Mouse (Mus musculus): ENCODE results near the gene Slc35b4.

The Slc35b4 gene

DNA sequence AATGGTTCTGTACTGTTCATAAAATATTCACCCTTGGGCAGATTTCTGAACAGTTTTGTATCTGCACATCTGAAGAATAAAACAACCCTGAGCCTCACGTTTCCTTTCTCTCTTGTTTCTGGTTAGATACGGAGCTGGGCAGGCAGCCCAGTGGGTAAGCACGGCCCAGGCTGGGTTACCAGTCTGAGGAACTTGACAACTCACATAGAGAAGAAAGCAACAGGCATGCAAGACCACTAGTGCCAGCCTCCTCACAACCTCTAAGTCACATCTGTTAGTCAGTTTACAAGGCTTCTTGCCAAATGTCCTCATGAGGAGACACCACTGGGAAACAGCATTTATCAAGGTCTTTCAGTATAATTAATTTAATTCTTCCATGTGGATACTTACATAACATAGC, 8.1 kb downstream of the Slc35b4 start:
- no peak for DNase-seq

DNA sequence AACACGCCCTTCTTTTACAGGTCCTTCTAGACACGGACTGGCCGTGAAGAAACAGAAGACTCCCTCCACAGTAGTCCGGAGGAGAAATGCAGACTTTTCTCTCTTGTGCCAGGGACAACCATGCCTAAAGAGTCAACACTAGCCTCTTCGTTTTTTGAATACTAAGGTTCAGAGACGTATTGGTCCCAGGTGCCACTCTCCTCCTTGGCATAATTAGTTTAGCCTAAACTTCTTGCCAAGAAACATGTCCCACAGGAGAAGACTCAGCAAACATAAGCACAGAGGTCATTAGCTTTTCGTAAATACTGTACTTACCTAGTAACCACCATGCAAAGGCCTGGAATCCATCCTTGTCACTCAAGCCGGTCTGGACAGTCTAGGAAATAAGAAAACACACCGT, 13.9 kb downstream of the Slc35b4 start:
- no peak for DNase-seq

DNA sequence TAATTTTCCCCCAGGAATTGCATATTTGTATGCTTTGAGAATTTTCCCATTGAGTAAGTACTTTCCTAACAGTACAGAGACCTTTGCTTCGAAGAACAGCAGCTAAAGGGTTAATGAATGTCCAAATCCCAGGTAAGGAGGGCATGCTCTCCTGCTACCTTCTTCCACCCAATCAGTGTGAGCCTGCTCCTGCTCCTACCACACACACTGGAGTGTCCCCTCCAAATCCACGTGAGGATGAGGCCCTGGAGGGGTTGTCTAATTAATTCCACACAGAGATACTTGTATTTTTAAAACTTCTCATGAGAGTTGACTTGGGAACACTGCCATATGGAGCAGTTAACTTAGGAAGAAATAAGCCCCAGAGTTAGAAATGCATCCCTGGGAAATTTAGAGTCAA, 14.3 kb downstream of the Slc35b4 start:
- DNase-seq = no peak

DNA sequence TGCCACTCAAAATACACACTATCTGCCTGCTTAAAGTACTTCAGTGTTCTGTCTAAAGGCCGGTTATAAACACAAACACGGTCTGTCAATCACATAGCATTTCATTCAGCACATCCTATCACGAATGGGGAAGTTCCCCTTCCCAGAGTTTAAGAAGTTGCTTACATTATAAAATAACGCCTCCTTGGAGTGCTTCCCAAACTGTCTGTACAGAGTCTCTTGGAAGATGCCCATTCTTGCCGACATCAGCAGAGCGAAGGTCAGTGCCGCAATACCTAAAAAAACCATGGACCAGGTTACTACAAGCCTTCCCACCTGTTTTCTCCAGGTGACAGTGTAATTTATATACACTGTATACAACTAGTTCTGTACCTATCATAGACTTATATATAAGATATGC, 15.4 kb downstream of the Slc35b4 start:
- DNase-seq = no peak

DNA sequence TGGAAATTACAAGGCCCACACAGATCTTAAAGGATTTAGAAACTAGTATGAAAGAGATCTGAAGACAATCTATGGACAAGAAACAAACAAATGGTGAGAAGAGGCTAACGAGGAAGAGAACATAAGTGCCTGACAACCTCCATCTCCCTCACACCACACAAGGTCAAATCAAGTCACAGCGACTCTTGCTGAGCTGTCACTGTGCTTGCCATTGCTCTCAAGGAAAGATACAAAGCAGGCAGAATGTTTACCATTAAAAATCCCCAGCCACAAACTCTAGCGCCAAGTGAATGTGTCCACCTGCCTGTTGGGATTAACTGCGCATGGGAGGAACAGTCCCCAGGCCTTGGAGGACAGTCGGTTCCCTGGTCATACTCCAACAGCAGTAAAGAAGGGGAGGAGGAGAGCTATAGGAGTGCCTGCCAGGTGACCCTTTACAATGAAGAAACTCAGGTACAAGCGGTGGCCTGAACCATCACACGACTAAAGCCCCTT, 16.0 kb downstream of the Slc35b4 start:
- no peak for DNase-seq

DNA sequence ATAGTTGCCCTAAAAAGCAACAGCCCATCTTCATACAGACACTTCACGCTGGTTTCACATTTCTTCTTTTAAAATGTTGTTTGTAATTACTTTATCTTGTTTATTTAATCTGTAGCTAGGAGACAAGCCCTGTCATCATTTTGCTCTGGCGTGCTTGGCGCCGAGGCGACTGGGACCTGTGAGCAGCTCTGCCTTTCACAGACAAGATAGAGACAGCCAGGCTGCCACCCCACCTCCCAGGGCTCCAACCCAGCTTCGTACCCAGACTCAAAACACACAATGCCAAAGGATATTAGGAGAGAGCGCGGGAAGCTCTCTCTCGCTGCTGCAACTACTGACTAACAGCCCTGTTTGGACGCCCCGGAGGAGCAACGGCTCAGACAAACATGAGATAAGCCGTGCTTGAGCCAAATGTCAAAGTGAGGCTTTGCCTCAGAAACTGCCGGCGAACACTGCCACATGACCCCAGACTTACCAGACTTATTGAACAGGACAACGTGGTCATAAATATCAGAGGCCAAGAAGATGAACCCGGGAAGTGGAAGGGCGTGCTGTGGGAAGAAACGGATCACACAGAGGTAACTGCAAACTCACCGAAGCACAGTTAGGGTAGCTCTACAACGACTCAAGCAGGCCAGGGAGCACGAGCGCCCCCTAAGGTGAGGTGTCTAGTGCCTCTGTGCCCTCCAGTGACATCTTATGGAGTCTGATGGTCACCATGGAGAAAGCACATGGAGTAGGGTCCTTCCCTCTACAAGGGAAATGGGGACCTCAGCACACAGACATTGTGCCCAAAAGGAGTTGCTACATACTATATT, 16.7 kb downstream of the Slc35b4 start:
- no peak for DNase-seq

DNA sequence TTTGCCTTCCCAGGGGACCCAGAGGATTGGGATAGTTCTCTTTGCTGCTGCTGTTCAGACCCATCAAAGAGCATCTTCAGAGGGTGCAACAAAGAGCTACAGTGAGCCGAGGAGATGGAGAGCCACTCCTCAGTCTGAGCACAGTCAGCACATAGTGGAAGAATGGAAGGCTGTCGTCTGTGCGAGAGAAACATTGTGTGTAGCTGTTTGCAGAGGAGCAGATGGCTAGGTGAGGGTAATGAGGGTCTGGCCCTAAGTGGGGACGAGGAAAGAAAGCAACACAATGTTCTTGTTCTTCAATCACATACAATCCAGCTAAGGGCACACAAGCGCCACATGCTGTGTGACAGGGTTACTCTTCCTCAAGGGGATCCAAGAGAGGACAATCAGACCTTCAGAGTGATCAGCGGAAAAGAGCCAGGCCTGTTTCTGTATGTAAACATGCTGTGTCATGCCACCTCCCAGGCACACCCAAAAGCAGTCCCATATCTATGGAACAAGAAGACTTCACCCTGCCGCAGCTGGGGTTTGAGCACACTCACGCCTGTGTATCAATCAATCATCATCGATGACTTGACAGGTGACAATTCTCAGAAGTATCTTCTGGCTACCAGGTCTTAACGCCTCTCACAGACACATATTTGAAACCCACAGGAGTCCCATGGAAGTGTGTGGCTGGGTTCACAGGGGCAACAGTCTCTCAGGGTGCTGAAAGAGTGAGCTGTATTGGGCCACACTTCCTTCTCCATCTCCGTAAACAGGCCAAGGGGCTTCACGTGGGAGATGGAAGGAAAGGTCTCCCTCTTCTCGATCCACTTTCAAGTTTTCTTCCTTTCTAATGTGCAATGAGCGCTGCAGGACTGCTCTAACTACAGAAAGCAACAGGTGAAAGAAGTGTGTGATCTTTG, 19.8 kb downstream of the Slc35b4 start:
- DNase-seq = no peak

DNA sequence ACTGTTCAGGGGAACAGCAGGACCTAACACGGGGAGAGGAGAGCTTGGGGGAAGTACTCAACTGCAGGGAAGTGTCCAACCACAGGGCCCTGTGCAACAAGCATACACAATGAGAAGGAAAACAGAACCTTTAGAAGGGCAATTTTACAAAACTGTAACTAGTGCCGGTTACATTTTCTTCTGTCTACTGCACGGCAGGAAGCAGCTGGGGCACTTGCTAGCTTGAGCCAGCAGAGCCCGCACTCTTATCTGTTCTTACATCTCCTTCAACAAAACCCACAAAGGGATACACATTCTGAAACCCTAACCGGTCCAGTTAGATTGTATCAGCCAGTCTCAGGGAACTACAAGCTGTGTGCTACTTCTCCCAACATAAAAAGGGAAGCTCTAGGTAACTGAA, 20.9 kb downstream of the Slc35b4 start:
- no peak for DNase-seq

DNA sequence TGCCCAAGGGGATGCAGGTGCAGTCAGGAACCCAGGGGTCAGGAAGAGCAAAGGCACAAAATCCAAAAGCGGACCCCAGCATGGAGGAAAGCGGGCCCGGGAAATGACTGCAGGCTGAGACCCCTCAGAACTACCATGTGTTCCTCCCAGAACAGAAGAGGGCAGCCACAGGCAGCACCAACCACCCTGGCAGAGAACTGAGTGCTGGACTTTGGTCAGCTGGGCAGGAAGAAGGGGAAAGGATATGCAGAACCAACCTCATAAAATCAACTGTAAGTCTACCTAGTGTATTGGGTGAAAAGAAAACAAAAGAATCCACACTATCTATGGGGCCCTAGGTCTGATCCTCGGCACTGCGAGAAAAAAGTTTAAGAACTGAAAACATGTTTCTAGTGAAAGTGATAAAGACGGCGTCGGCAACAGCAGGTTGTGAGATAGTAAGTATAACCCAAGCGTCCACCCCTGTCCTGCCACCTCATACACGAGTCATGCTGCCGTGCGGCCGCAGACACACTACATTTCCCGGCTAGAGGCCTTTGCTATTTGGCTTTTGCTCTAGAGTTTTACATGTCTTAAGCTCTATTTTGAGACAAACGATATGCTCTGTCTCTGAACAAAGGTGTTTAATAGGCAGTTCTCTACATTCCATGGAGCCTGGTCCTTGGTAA, 21.6 kb downstream of the Slc35b4 start:
- peak; percentile 57 for DNase-seq

DNA sequence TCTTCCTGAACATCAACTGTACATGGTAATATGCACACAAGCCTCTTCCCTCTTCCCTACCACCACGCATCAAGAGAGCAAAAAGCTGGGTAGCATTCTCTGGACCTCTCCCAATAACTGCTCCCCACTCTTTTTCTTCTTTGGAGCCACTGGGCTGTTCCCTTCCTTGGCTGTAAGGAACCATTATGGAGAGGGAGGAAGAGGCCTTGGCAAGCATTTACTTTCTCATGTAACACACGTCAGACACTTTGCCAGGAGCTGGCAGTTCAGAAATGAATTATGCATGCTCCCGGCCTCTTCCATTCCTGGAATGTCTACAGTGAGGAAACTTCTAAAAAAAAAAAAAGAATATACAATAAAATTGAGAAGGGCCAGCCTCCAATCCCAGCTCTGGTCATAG, 22.7 kb downstream of the Slc35b4 start:
- DNase-seq = peak; percentile 47

DNA sequence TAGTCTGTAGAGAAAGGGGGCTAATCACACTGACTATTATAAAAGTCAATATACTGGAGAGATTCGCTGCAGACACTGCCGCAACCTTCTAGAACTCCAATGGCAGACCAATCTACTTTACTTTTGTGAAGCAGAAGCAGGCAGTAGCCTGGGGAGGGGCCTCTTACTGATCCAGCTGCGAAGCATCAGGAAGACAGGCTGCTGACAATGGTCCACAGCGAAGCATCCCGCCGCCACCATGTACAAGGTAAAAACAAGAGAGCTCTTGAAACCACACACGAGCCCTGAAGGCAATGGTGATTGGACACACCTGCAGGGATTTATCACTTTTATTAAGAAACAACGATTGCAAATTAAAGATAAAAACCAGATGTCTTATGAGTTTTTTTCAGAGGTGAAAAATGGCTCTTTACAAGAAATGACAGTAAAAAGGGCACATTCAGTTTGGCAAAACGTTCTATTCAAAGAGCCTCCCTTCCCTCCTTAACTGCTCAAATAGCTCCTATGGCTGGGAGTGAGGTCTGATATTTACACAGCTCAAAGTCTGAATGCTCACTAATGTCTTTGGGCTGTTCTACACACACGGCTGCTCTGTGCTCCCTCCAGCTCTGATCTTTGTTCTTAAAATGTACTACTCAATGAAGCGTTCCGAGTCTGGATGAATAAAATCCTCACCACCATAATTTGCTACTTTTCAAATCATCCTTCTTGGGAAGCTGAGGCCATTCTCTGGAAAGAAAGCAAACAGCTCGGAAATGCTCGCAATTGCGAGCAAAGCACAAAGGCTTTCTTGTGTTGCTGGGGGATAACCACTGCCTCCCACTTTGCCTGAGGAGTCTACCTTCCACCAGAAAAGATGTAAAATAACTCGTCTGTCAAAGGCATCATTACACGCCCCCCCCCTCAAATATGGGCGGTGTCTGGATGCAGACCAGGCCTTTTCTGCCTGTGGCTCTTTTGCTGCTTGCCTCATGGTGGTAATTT, 23.6 kb downstream of the Slc35b4 start:
- DNase-seq = no peak

DNA sequence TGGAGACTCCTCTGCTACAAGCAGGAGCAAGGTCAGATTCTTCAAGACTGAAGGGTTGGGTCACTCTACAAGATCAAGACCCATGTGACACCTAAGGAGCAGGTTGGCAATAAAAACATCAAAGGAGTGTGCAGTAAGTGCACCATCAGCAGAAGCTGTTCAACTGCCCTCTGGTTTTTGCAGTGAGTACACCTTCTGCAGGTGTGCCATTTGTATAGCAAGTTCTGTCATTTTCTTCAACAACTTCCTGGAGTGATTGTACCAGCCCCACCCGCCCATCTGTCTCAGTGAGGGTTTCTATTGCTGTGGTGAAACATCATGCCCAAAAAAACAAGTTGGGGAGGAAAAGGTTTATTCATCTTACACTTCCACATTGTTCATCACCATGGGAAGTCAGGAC, 27.1 kb downstream of the Slc35b4 start:
- DNase-seq = no peak

DNA sequence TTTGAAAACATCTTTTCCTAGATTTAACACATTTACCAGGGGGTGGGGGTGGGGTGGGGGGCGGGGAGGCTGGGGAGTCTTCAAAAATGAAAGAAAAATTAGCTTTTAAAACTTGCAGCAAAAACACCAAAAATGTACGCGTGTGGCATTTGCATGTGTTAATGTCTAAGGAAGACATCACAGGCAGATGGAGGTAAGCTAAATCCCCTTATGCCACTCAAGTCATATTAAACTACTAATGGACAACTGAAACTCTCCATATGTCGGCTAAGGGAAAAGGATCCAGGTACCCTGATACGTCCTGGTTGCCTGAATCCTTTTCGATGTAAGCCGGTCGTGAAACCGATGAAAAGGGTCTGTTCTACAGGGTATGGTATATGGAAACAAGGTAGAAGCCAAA, 27.8 kb downstream of the Slc35b4 start:
- DNase-seq = no peak

DNA sequence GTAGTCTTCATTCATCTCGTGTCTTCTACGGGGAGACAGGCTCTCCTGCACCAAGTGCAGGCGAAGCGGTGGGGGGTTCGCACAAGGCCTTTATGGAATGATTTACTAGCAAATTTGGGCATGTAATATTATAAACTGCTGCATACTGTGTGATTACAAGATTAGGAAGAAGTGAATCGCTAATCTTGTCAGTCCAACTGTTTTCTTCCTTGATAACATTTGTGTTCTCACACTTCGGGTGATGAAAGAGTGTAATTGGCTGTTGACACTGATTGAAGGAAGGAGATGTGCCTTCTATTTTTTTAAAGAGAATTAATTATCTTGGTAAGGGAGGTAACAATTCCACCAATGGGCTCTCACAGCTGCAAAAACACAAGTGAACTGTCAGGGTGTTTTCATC, 28.3 kb downstream of the Slc35b4 start:
- no peak for DNase-seq

DNA sequence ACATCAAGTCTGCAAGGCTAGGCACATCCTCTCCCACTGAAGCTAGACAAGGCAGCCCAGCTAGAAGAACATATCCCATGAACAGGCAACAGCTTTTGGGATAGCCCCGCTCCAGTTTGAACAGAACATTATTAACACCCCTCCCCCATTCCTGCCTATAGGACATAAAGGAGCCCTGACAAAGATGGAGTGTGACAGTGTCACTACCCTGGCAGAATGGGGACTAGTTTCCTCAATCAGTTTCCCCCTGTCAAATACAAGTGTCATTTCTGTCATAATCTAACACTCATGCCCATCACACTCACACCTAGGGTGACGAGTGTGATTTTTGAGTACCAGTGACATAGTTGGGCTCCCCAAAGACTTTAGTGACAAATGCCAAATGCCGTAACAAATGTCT, 28.9 kb downstream of the Slc35b4 start:
- DNase-seq = no peak

DNA sequence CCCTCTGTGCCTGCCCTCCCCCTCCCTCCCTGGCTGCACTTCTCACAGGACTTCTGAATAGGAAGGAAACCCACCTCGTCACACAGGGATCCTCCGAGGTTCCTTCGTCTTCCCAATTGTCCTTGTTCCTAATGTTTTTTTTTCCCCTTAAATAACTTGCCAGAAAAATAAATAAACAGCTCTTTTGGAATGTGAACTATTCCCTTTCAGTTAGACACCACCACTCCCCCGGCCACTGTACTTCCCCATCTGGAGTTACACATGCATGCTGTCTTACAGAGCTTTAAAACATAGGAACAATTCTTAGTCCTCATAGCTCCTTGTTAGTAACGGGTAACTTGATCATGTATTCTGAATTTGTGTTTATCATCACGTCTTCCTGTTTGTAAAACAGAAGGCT, 30.9 kb downstream of the Slc35b4 start:
- no peak for DNase-seq

DNA sequence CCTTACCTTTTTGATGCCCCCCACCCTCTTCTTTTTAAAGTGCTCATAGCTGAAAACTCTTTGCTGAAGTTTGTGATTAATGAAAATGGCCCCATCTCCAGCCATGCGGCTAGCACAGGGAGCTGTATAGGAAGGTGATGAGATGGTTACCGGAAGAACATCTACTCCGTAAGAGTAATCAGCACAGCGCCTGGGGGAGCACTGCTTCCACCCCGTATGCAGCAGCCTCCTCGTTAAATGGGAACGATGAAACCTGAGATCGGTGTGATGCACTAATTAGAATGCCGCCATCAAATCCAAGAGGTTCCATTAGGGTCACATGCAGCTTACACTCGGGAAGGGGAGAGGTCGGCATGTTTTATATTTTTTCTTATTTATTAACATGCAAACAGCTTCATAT, 34.0 kb downstream of the Slc35b4 start:
- DNase-seq = no peak

DNA sequence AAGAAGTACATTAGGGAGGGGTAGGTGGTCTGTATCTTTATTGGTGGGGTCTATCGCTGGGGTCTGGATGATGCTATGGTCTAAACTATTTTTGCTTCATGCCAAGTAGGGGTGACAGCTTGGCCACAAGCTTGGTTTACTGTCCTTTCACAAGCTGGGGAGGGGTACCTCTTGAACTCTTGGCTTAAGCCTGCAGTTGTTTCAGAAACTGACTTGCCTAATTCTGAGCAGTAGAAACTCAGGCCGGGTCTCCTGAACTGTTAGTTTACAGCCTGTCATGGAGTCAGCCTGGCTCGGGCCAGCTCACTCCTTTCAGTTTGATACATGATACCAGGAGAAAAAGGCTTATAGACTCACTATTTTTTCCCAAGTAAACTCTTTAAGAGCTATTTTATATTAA, 38.5 kb downstream of the Slc35b4 start:
- no peak for DNase-seq

DNA sequence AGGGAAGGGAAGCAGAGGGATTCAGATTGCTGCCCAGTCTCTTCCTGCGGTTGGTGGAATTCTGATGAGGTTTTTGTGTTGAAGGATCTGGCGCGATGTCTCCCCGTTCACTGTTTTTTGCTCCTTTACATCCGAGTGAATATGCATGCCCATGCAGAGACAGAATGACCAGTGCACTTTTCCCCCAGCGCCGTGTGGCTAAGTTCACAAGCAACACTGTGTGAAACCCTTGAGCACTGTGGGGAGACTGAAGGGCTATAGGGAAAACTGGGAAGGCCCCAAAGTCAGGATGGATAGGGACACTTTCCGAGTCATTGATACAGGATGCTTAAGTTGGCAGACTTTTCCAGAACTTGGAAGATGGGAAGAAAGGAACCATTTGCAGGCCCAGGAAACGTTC, 44.5 kb downstream of the Slc35b4 start:
- no peak for DNase-seq

DNA sequence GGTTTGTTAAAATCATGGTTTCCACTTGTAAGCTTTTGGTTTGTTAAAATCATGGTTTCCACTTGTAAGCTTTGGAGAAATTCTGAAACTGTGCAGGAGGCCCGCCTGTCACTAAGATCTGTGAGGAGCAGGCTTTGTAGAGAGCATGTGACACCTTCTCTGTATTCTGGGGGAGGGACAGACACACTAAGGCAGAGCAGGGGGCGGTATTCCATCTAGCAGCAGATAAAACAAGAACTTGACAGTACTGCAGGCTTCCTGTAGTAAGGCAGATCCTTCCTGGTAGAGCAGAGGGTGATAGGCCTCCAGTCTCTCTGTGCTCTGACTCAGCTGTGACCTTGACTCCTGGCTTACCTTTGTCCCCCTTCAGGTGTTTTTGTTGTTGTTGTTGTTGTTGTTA, 47.6 kb downstream of the Slc35b4 start:
- DNase-seq = no peak

DNA sequence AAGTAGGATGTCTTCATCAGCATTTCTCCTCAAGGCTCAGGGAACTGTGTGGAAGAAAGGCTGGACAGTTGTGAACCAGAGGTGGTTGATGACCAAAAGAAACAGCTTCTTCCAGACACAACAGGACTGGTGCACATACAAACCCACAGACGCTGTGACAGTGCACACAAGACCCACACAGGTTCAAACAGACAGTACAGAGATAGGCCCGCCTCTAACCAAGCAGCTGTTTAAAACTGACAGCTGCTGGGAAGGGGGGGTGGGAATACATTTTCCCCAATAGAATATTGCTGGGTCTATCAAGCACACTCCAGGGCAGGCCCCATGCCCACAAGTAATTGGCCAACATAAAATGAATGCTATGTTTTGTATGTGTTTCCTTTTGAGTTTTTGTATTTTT, 52.5 kb downstream of the Slc35b4 start:
- DNase-seq = no peak

DNA sequence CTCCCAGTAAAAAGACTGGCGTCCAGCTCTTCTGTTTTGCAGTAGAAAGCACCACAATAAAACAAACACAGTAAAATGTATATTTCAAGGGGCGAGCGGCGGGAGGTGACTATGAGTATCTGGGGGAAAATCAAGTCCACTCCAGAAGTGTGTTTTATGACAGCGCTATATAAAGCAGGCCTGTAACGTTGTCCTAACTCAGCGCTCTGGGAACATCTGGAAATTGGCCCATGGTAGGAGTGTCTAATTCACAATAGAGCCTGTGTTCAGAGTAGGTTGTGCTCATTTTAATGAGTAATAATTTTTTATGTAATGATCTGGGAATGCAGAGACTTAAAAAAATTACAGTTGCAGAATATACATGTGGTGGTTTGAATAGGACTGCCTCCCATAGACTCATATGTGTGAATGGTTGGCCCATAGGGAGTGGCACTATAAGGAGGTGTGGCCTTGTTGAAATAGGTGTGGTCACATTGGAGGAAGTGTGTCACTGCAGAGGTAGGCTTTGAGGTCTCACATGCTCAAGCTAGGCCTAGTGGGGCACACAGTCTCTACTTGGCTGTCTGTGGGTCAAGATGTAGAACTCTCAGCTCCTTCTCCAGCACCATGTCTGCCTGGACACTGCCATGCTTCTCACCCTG, 60.0 kb downstream of the Slc35b4 start:
- DNase-seq = no peak

Measured in kidney, adult 18-20 months (tissue).